Mouse (Mus musculus): Measurements from ENCODE around the gene Gsc2.

Gsc2 gene

GRCm38 (mm10) chr16:17922163-17922538 lies 7.3 kb upstream of the Gsc2 start:
- DNase-seq (ENCODE audit: low spot score in 2 of 2), result no peak

- peak; percentile 90 to 95 for DNase-seq (ENCODE audit: low spot score in 2 of 2)
Observed at GRCm38 (mm10) chr16:17921325-17922162, 6.7 kb upstream of the Gsc2 start.

- no peak for DNase-seq (ENCODE audit: low spot score in 2 of 2)
Observed at GRCm38 (mm10) chr16:17920586-17920985, 5.7 kb upstream of the Gsc2 start.

- peak; percentile 82 to 89 for DNase-seq (ENCODE audit: low spot score in 2 of 2)
Observed at GRCm38 (mm10) chr16:17911052-17911595, 3.7 kb downstream of the Gsc2 start, which contains the start of gene Ess2. Gene Ess2 (minus strand): TSS chr16:17911348.

GRCm38 (mm10) chr16:17898462-17898861 lies 16.4 kb downstream of the Gsc2 start, which contains the start of the genes Dgcr2 and Tssk2:
Gene Dgcr2 (minus strand): TSS chr16:17898562.
Gene Tssk2 (plus strand): TSS chr16:17898637.
- no peak for DNase-seq (ENCODE audit: low spot score in 2 of 2)

GRCm38 (mm10) chr16:17896091-17896490 lies 18.8 kb downstream of the Gsc2 start:
- no peak for DNase-seq (ENCODE audit: low spot score in 2 of 2)

- DNase-seq (ENCODE audit: low spot score in 2 of 2), result no peak
Observed at GRCm38 (mm10) chr16:17893923-17894322, 20.9 kb downstream of the Gsc2 start, which contains the start of gene Tssk1. Gene Tssk1 (plus strand): TSS chr16:17894223.

- no peak for DNase-seq (ENCODE audit: low spot score in 2 of 2)
Observed at GRCm38 (mm10) chr16:17892606-17893005, 22.3 kb downstream of the Gsc2 start.

GRCm38 (mm10) chr16:17891567-17891959 lies 23.3 kb downstream of the Gsc2 start, which contains the start of gene Gm20518:
Gene Gm20518 (minus strand): TSS chr16:17891671.
- DNase-seq (ENCODE audit: low spot score in 2 of 2), result peak; percentile 97 to 99

GRCm38 (mm10) chr16:17890917-17891566 lies 23.8 kb downstream of the Gsc2 start:
- DNase-seq (ENCODE audit: low spot score in 2 of 2), result peak; percentile 30 to 39

- DNase-seq (ENCODE audit: low spot score in 2 of 2), result no peak
Observed at GRCm38 (mm10) chr16:17890342-17890727, 24.5 kb downstream of the Gsc2 start.

GRCm38 (mm10) chr16:17889689-17890341 lies 25.0 kb downstream of the Gsc2 start:
- DNase-seq (ENCODE audit: low spot score in 2 of 2), result no peak

- DNase-seq (ENCODE audit: low spot score in 2 of 2), result no peak
Observed at GRCm38 (mm10) chr16:17884116-17884515, 30.7 kb downstream of the Gsc2 start.

GRCm38 (mm10) chr16:17882196-17882595 lies 32.7 kb downstream of the Gsc2 start:
- DNase-seq (ENCODE audit: low spot score in 2 of 2), result no peak

- DNase-seq (ENCODE audit: low spot score in 2 of 2), result no peak
Observed at GRCm38 (mm10) chr16:17879571-17879970, 35.3 kb downstream of the Gsc2 start.

- no peak for DNase-seq (ENCODE audit: low spot score in 2 of 2)
Observed at GRCm38 (mm10) chr16:17876096-17876495, 38.8 kb downstream of the Gsc2 start.

GRCm38 (mm10) chr16:17875174-17875573 lies 39.7 kb downstream of the Gsc2 start:
- no peak for DNase-seq (ENCODE audit: low spot score in 2 of 2)

- DNase-seq (ENCODE audit: low spot score in 2 of 2), result no peak
Observed at GRCm38 (mm10) chr16:17872995-17873394, 41.9 kb downstream of the Gsc2 start.

- DNase-seq (ENCODE audit: low spot score in 2 of 2), result no peak
Observed at GRCm38 (mm10) chr16:17871248-17871647, 43.6 kb downstream of the Gsc2 start.

GRCm38 (mm10) chr16:17865770-17866169 lies 49.1 kb downstream of the Gsc2 start:
- no peak for DNase-seq (ENCODE audit: low spot score in 2 of 2)

- no peak for DNase-seq (ENCODE audit: low spot score in 2 of 2)
Observed at GRCm38 (mm10) chr16:17865293-17865692, 49.6 kb downstream of the Gsc2 start.

Measured in frontal cortex, postnatal 25 days (tissue).